Mouse (Mus musculus) CD4-positive helper T cell, adult 2 months (primary cell): ENCODE measurements around the gene Elobl.

Source experiments
- DNase-seq: peaks from one replicate; pipeline ENCODE4 v3.0.0-alpha.2; 2012; ENCODE audit warnings: low read depth, missing footprints, low spot score

The Elobl gene

DNA sequence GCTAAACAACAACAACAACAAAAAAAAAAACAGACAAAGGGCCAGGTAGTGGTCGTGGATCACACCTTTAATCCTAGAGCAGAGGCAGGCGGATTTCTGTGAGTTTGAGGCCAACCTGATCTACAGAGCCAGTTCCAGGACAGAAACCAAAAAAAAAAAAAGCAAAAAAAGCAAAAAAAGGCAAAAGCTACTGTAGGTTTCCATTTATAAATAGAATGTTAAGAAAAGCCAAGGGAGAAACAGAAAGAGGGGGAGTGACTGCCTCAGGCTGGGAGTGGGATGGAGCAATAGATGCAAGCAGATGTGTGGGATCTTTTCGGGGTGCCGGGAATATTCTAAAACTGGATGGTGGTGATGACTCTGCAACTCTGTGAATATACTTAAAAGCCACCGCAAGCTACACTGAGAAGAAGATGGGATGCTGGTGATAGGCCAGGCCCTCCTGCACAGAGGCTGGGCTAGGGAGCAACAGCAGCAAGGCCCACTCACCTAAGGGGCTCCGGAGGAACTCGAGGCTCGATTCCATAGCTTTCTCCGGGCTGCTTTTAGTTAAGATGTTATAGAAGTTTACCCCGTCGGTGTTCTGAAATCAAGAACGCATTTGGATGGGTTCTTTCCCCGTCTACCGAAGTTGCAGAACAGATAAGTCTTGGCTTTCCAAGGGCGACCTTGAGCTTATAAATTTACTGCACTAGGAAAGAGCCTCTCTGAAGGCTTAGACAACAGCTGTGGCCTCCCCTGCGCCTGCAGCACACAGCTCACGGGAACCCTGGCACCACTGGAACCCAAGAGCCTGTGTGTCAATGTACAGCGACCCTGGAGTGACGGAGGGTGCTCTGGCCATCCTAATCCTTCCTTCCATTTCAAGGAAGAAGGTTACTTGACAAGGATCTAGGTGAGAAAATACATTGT is 32.4 kb downstream of the Elobl start:
- DNase-seq: no peak

DNA sequence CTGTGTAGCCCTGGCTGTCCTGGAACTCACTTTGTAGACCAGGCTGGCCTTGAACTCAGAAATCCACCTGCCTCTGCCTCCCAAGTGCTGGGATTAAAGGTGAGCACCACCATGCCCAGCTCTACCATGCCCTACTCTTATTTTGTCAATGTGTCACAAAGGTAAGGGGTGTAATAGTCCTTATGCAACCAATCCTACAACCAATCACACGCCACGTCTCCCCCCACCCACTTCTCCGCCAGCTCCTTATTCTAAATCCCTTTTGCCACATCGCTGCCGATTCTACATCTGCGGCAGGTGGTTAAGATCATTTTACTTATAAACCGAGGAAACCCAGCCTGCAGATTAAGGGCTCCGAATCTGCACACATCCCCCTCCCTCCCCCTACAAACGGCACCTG is 33.7 kb downstream of the Elobl start:
- no peak for DNase-seq

DNA sequence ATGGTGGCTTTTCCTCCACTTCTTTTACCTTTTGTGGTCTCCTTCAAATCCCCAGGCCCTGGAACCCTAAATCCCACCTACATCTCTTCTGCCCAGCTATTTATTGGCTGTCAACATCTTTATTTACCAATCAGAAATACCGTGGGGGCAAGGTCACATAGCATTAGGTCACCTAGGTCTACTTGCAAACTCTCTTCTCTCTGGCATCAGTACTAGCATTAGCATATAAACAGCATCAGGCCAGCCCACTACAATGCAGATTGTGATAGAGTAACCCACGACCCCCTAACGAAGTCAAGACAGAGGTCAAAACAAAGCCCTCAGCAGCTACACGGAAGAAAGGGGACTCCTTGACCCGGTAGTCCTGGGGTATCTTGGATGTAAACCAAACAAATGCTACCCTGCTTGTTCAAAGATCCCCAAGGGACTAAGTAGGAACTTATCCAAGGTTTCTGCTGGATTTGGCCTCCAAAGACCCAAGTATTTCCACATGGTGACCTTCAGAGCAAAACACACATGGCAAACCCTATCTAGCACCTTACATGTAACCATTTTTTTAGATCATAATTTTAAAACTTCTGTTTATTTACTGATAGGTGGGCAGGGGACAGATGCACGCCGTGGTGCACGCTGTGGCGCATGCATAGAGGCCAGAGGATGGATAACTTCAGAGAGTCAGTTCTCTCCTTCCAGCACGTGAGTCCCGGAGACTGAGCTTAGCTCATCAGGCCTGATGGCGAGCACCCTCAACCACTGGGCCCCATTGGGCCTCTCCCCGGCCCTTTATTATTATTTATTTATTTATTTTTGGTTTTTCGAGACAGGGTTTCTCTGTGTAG is 34.8 kb downstream of the Elobl start:
- DNase-seq: no peak

DNA sequence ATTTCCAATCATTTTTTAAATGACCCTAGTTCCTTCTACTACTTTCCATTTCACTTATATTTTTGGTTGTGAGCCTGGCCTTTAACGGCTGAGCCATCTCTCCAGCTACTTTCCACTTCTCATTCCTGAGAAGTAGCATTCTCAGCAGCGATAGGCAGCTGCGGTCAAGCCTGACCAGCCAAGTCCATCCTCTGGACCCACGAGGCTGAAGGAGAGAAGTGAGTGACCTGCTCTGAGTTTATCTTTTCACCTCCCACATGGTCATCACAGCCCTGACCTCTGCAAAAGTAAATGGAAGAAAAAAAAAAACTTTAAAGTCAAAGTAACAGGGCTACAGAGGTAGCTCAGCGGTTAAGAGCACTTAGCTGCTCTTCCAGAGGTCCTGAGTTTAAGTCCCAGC is 40.2 kb downstream of the Elobl start:
- DNase-seq: no peak
